Mouse (Mus musculus) embryonic facial prominence, embryonic 13.5 days (tissue): ENCODE data around the gene Utp6. TPM values are rescaled to one million over a fixed set of nuclear protein-coding genes. Genes with fewer than 3 reads are reported as not detected.

Experiments
- ATAC-seq: fragments of 200-750 bp; cut with Nextera tagmentation; 2 replicates; pipeline ENCODE4 v1.8.0; 2017; ENCODE audit warnings: low read depth; ENCODE audit not compliant: insufficient number of reproducible peaks, insufficient read depth, low FRiP score, low TSS enrichment
- H3K27ac ChIP-seq: fragments of 300-500 bp; sonication (generic); 2 replicates; pipeline ENCODE4 v1.5.1; 2015; ENCODE audit warnings: moderate library complexity, mild to moderate bottlenecking, inconsistent platforms
- H3K27me3 ChIP-seq: fragments of 300-500 bp; sonication (generic); 2 replicates; pipeline ENCODE4 v1.6.1; 2015; ENCODE audit warnings: mild to moderate bottlenecking, inconsistent platforms
- H3K36me3 ChIP-seq: fragments of 300-500 bp; sonication (generic); 2 replicates; pipeline ENCODE4 v1.6.1; 2015; ENCODE audit warnings: mild to moderate bottlenecking, inconsistent platforms
- H3K4me1 ChIP-seq: fragments of 300-500 bp; sonication (generic); 2 replicates; pipeline ENCODE4 v1.6.1; 2015; ENCODE audit warnings: inconsistent platforms
- H3K4me2 ChIP-seq: fragments of 300-500 bp; sonication (generic); 2 replicates; pipeline ENCODE4 v1.6.1; 2015; ENCODE audit warnings: moderate library complexity, mild to moderate bottlenecking, inconsistent platforms
- H3K4me3 ChIP-seq: fragments of 300-500 bp; sonication (generic); 2 replicates; pipeline ENCODE4 v1.5.1; 2015; ENCODE audit warnings: mild to moderate bottlenecking, inconsistent platforms
- H3K9ac ChIP-seq: fragments of 300-500 bp; sonication (generic); 2 replicates; pipeline ENCODE4 v1.6.1; 2015; ENCODE audit warnings: mild to moderate bottlenecking, inconsistent platforms
- H3K9me3 ChIP-seq: fragments of 300-500 bp; sonication (generic); 2 replicates; pipeline ENCODE4 v1.6.1; 2016; ENCODE audit warnings: inconsistent platforms
- WGBS: fragments of 180-500 bp; shearing (Covaris S2); methylation state at CpG from one replicate; pipeline ENCODE4 v1.1.7; 2015; ENCODE audit warnings: mixed read lengths; 5-methylcytosine and 5-hydroxymethylcytosine counted together
- polyA plus RNA-seq: library from polyadenylated mRNA; unstranded; fragments of >200 nt; fragmentation: Nextera tagmentation; extraction: Ambion mirVana; gene quantifications from 2 replicates; pipeline ENCODE4 v1.2.1, GENCODE M21; 2015

The Utp6 gene
- polyA plus RNA-seq, 1 experiment from 2014 or later, result 61.3 TPM

DNA sequence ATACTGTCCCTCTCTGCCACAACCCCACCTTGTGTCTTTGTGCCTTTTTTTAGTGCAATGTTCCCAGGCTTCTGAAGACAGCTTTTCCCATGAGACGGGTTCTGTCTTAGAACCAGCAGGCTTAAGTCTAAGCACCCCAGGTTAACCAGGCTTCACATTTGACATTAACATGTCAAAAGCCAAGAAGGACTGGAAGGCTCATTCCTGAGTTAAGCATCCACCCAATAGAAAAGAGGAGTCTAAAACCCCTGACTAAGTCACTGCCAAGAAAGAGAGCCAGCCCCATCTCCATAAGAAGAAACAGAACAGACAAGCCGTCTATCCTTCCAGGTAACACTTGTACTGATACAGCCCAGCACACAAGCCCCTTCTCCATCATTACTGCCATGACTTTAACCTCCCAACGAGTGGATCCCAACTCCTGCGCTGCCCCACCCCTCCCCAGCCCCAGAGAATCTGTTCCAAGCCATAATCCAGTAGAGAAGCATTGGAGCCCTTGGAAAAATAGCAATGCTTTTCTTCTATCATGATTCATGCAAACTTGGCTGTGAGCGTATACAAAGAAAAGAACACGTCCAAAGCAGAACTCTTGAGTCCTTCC is 59.2 kb downstream of the Utp6 start:
- Histone ChIP-seq H3K4me3 (no peak overlapping the region), H3K4me2 (no peak overlapping the region), H3K27ac (no peak overlapping the region), H3K27me3 (no peaks in the 10 kb centered on the region), H3K9ac (no peak overlapping the region), H3K4me1 (peaks cover 7% of the 10 kb centered on the region; the same call in 1 of the 2 replicates), H3K36me3 (no peaks in the 10 kb centered on the region), H3K9me3 (no peaks in the 10 kb centered on the region)
- ATAC-seq, result no peak
- WGBS, result 78% methylated on average over 6 of the region's 6 CpGs

DNA sequence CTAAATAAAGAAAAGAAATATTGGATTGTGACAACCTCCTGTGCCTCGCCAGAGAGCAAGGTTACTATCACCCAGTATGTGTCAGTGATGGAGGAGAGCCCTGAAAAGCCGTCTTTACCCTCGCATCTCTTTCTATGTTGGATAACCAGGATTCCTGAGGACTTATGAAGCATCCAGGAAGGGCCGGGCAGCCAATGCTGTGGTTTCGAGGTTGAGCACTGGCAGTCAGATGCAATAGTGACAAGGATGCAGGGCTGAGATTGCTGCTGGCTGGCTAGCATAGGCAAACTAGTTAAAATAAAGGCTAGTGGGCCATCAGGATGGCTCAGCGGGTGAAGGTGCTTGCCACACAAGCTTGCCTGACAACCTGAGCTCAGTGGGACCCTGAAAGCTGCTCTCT is 61.0 kb downstream of the Utp6 start:
- Histone ChIP-seq H3K27ac (no peak overlapping the region), H3K9ac (no peak overlapping the region), H3K27me3 (no peaks in the 10 kb centered on the region), H3K4me3 (no peak overlapping the region), H3K4me2 (no peak overlapping the region), H3K36me3 (no peaks in the 10 kb centered on the region), H3K9me3 (no peaks in the 10 kb centered on the region), H3K4me1 (no peaks in the 10 kb centered on the region)
- 83% methylated on average over 6 of the region's 6 CpGs for WGBS
- no peak for ATAC-seq

DNA sequence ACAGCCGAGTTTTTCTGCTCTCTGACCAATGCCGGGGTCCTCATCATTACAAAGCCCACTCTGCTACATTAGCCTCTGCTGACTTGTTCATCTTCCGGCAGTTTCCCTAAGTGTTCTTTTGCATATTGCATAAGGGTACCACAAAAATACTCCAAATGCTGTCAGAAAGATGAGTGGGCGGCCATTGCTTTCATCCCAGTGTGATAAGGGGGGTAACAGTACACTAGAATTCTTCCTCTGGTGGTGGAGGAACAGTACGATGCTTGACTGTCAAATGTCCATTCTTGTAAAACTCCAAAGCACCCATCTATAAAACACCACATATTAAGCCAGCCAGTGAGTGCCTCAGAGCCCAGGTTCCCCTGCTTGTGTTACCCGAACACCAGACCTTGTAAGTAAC is 69.9 kb downstream of the Utp6 start:
- Histone ChIP-seq H3K27me3 (no peaks in the 10 kb centered on the region), H3K9me3 (no peaks in the 10 kb centered on the region), H3K4me1 (no peaks in the 10 kb centered on the region), H3K4me2 (no peak overlapping the region), H3K9ac (no peak overlapping the region), H3K36me3 (no peaks in the 10 kb centered on the region), H3K27ac (no peak overlapping the region), H3K4me3 (no peak overlapping the region)
- ATAC-seq, result no peak
- 89% methylated on average over 6 of the region's 6 CpGs for WGBS

DNA sequence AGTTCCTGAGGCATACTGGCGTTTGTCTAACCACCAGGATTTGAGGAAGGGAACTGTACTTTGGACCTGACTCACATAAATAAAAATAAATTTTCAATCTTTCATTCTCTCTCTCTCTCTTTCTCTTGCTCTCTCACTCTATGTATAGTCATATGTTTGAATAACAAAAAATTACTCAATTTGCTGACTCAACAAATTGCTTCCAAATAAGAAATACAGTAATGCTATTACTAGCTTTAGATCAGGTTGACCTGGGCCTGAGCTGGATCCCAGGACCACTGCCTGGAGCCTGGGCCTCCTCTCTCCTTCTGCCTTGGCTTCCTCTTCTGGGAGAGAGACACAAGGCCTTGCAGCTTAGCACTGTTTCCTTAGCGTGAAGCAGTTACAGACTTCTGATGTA is 71.4 kb downstream of the Utp6 start:
- Histone ChIP-seq H3K9ac (no peak overlapping the region), H3K36me3 (no peaks in the 10 kb centered on the region), H3K27ac (no peak overlapping the region), H3K27me3 (no peaks in the 10 kb centered on the region), H3K4me3 (no peak overlapping the region), H3K4me1 (no peaks in the 10 kb centered on the region), H3K9me3 (no peaks in the 10 kb centered on the region), H3K4me2 (no peak overlapping the region)
- no peak for ATAC-seq
- WGBS, result 72% methylated on average over 2 of the region's 2 CpGs

DNA sequence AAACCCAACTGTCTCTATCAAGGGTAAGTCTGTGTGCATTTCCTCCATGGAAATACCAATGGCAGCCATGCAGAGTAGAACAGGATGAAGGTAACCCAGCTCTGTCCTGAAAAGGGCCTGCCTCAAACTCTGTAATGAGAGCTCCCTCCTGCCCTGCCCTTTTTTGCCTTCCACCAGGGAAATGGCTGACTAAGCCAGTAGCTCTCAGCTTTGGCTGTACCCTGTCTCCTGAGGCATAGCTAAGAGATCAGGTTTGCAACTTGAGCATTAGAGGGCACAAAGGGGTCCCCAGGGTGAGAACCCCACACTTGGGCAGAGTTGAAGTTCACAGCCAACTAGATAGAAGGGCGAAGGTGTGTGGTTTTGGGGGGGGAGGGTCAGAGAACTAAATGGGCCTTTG is 75.2 kb downstream of the Utp6 start:
- Histone ChIP-seq H3K4me1 (no peaks in the 10 kb centered on the region), H3K4me3 (no peak overlapping the region), H3K9me3 (no peaks in the 10 kb centered on the region), H3K36me3 (no peaks in the 10 kb centered on the region), H3K9ac (no peak overlapping the region), H3K27me3 (no peaks in the 10 kb centered on the region), H3K27ac (no peak overlapping the region), H3K4me2 (no peak overlapping the region)
- WGBS, result 92% methylated on average over 1 of the region's 1 CpGs
- ATAC-seq, result no peak

DNA sequence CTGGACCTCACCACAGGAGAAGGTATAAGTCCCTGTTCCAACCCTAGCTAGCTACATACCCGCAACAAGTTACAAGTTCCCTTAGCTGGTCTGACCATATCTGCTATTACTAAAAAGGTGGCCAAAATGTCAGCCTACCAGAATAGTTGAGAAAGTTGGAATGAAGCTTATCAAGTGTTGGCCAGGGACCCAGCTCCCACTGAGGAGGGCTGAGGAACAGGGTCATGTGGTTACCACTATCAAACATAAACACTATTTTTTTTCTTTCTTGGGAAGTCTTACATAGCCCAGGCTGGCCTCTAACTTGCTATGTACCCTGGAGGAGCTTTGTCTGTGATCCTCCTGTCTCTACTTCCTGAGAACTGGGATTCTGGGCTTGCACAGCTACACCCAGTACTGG is 75.8 kb downstream of the Utp6 start:
- no peak overlapping the region for H3K4me2 ChIP-seq
- H3K27ac ChIP-seq, result no peak overlapping the region
- no peak overlapping the region for H3K9ac ChIP-seq
- H3K9me3 ChIP-seq, result no peaks in the 10 kb centered on the region
- no peaks in the 10 kb centered on the region for H3K36me3 ChIP-seq
- no peak overlapping the region for H3K4me3 ChIP-seq
- no peak for ATAC-seq
- no peaks in the 10 kb centered on the region for H3K4me1 ChIP-seq
- H3K27me3 ChIP-seq, result no peaks in the 10 kb centered on the region
- WGBS, result 84% methylated on average over 1 of the region's 1 CpGs

DNA sequence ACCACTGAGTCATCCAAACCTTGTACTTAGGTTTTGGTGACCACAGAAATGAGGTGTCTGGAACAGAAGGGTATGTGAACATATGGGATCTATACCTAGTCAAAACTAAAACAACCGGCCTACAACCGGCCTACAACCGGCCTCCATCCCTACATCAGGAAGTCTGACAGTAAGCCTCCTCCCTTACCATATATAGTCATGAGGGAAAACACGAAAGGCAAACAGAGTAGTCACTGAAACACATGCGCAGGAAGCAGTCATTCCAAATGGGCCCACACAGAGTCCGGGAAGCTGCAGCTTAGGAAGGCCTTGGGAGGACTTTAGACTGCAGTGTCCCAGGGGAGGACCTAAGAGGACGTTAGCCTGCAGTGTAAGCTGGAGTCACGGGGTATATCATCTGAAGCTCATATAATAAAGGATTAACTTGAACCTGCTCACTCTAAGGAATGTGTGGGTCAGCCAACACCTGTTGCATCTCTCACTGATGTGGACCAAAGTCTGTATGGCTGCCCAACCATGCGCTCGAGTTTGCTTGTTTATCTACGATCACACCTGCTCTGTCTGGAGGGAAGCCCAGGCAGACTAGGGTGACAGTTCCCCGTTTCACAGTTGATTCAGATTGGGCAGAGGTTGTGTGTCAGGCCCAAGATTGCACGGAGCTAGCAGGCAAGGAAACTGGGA is 76.3 kb downstream of the Utp6 start:
- no peaks in the 10 kb centered on the region for H3K27me3 ChIP-seq
- 81% methylated on average over 13 of the region's 13 CpGs for WGBS

DNA sequence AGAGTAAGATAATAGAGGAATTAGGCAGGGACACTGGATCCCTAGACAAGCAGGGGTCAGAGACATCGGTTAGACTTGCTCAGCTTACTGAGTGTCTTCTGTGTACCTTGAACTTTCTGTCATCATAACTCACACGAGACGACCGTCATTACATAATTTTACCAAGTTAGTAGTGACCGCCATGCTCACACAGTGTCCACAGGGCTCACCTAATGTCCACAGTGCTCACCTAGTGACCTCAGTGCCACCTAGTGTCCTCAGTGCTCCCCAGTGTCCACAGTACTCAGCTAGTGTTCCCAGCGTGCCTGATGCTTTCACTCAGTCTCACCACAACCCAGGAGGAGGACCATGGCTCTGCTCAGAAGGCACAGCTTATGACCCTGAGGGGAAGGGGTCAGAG is 77.4 kb downstream of the Utp6 start:
- 81% methylated on average over 6 of the region's 6 CpGs for WGBS
- no peak overlapping the region for H3K9ac ChIP-seq
- no peak overlapping the region for H3K4me2 ChIP-seq
- no peaks in the 10 kb centered on the region for H3K4me1 ChIP-seq
- no peaks in the 10 kb centered on the region for H3K9me3 ChIP-seq
- H3K4me3 ChIP-seq, result no peak overlapping the region
- ATAC-seq, result no peak
- no peaks in the 10 kb centered on the region for H3K36me3 ChIP-seq
- H3K27ac ChIP-seq, result no peak overlapping the region
- no peaks in the 10 kb centered on the region for H3K27me3 ChIP-seq

More for the DNA sequence above, 76.3 kb downstream of the Utp6 start:
- ATAC-seq, result no peak
- H3K9ac ChIP-seq, result no peak overlapping the region
- no peak overlapping the region for H3K4me3 ChIP-seq
- no peaks in the 10 kb centered on the region for H3K36me3 ChIP-seq
- H3K4me2 ChIP-seq, result no peak overlapping the region
- H3K27ac ChIP-seq, result no peak overlapping the region
- no peaks in the 10 kb centered on the region for H3K4me1 ChIP-seq
- no peaks in the 10 kb centered on the region for H3K9me3 ChIP-seq

Other genes starting within 250 kb of the Utp6 start
- gene Suz12, start 30.7 kb upstream of the Utp6 start, polyA plus RNA-seq, result 24.3 and 28.7 TPM in 2 replicates
- 47.4 and 50.9 TPM in 2 replicates for gene Crlf3, start 118.6 kb upstream of the Utp6 start, polyA plus RNA-seq
- 15.2 and 15.8 TPM in 2 replicates for gene Atad5, start 127.0 kb upstream of the Utp6 start, polyA plus RNA-seq
- 31.4 and 32.3 TPM in 2 replicates for gene Tefm, start 179.8 kb upstream of the Utp6 start, polyA plus RNA-seq
- 0.74 and 1.4 TPM in 2 replicates for gene Adap2, start 191.7 kb upstream of the Utp6 start, polyA plus RNA-seq
- gene Rnf135, start 221.5 kb upstream of the Utp6 start, polyA plus RNA-seq, result 6.3 and 8.1 TPM in 2 replicates
- 52.8 and 63.4 TPM in 2 replicates for gene Rhot1, start 246.6 kb upstream of the Utp6 start, polyA plus RNA-seq